Mouse (Mus musculus) layer of hippocampus, adult 18-20 months (tissue): ENCODE measurements around the gene Cxcl5. TPM values are rescaled to one million over a fixed set of nuclear protein-coding genes. Genes with fewer than 3 reads are reported as not detected.

Experiments used
- DNase-seq, 2 experiments: peaks; one replicate each; pipeline ENCODE4 v3.0.0; 2022; ENCODE audit warnings: low spot score in 2 of 2
- long read RNA-seq: library from polyadenylated mRNA; stranded (forward); transcript quantifications from one replicate; pipeline ENCODE4 v2.0.0, GENCODE M21; 2021
- total RNA-seq, 2 experiments: library from RNA; stranded (reverse); gene quantifications; 2 replicates each; pipeline ENCODE4 v1.2.3; 2021

Gene Cxcl5
- under 1 TPM; 0.56 to 0.67 TPM for total RNA-seq
- long read RNA-seq, result 0 reads

GRCm38 (mm10) chr5:90759077-90760065 lies at the start of gene Cxcl5:
Gene Cxcl5, plus strand, starts transcription at chr5:90759360.
- DNase-seq, result no peak

- peak in 1 of 2 experiments; percentile 8 for DNase-seq
These were observed 47.8 kb upstream of the Cxcl5 start for GRCm38 (mm10) chr5:90711409-90711808.

GRCm38 (mm10) chr5:90717937-90718336 lies 41.2 kb upstream of the Cxcl5 start:
- no peak for DNase-seq

GRCm38 (mm10) chr5:90722656-90723055 lies 36.5 kb upstream of the Cxcl5 start:
- DNase-seq, result no peak

- DNase-seq, result no peak
These were observed 30.9 kb upstream of the Cxcl5 start for GRCm38 (mm10) chr5:90728254-90728653.

- DNase-seq, result no peak
These were observed 27.7 kb upstream of the Cxcl5 start for GRCm38 (mm10) chr5:90731480-90731879.

GRCm38 (mm10) chr5:90742029-90742428 lies 17.1 kb upstream of the Cxcl5 start:
- no peak for DNase-seq

GRCm38 (mm10) chr5:90753934-90754333 lies 5.2 kb upstream of the Cxcl5 start:
- DNase-seq, result no peak

- DNase-seq, result no peak
These were observed 1.0 kb upstream of the Cxcl5 start for GRCm38 (mm10) chr5:90758020-90758605.

GRCm38 (mm10) chr5:90760303-90760702 lies 1.1 kb downstream of the Cxcl5 start:
- no peak for DNase-seq

GRCm38 (mm10) chr5:90760844-90761243 lies 1.7 kb downstream of the Cxcl5 start:
- no peak for DNase-seq

- DNase-seq, result no peak
These were observed 2.7 kb downstream of the Cxcl5 start for GRCm38 (mm10) chr5:90761834-90762233.

- DNase-seq, result no peak
These were observed 4.9 kb downstream of the Cxcl5 start for GRCm38 (mm10) chr5:90763912-90764665.

GRCm38 (mm10) chr5:90765821-90766606 lies 6.9 kb downstream of the Cxcl5 start:
- DNase-seq, result no peak

- DNase-seq, result no peak
These were observed 9.1 kb downstream of the Cxcl5 start, which contains the start of gene Ppbp for GRCm38 (mm10) chr5:90768218-90768617. Gene Ppbp, plus strand, starts transcription at chr5:90768518.

- DNase-seq, result no peak
These were observed 12.2 kb downstream of the Cxcl5 start for GRCm38 (mm10) chr5:90771369-90771768.

- no peak for DNase-seq
These were observed 12.9 kb downstream of the Cxcl5 start, which contains the start of gene Pf4 for GRCm38 (mm10) chr5:90771880-90772653. Gene Pf4, plus strand, starts transcription at chr5:90772435.

GRCm38 (mm10) chr5:90775562-90775961 lies 16.4 kb downstream of the Cxcl5 start:
- DNase-seq, result no peak

- DNase-seq, result no peak
These were observed 18.5 kb downstream of the Cxcl5 start for GRCm38 (mm10) chr5:90777621-90778020.

GRCm38 (mm10) chr5:90778856-90779255 lies 19.7 kb downstream of the Cxcl5 start:
- DNase-seq, result no peak
